Mouse (Mus musculus) frontal cortex, postnatal 25 days (tissue): ENCODE results near the gene Sp9.

Source experiments
- DNase-seq, 2 experiments: peaks; one replicate each; pipeline ENCODE4 v3.0.0; 2022; ENCODE audit warnings: low spot score in 2 of 2

Sp9 gene

GRCm38 (mm10) chr2:73274119-73274920 is 2.6 kb downstream of the Sp9 start:
- DNase-seq = no peak

DNA sequence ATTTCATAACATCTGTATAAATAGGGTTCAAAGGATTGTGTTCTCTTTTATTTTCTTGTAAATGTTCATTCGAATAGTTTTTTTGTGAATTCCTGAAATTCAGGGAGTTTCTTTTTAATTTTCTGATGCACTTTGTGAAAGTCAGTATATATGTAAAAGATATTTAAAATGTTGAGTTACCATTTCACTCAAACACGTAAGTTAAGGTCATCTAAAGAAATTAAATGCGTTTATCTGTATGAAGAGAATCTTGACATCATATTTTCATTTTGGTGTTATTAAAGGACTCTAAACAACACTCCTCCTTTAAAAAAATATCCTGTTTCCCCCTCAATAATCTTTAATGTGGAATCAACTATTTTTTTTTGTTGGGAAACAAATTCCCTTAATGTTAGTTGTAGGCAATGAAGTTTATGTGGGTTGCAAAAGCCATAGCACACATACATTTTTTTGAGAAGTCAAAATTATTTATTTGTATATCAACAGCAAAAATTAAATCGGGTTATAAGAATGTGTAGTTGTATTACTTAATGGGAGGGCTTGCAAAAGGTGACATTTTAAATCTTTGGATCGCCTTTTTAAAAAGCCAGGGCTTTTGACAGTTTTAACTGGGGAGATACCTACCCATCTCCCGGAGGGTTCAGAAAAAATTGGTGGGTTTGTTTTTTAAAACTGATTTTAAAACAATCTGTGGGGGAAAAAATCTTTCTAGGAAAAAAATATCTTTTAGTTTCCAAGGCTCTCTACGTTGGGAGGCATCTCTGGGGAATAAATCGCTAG is 3.7 kb downstream of the Sp9 start:
- no peak for DNase-seq

- no peak for DNase-seq
These were observed 4.4 kb downstream of the Sp9 start for GRCm38 (mm10) chr2:73276141-73276571.

- no peak for DNase-seq
These were observed 5.4 kb downstream of the Sp9 start for GRCm38 (mm10) chr2:73277021-73277708.

- DNase-seq = peak in 1 of 2 experiments; percentile 26
These were observed 6.0 kb downstream of the Sp9 start for GRCm38 (mm10) chr2:73277709-73278075.

GRCm38 (mm10) chr2:73278131-73278854 is 6.6 kb downstream of the Sp9 start:
- peak; percentile 67 to 77 for DNase-seq

GRCm38 (mm10) chr2:73278869-73279268 is 7.1 kb downstream of the Sp9 start:
- DNase-seq = no peak

DNA sequence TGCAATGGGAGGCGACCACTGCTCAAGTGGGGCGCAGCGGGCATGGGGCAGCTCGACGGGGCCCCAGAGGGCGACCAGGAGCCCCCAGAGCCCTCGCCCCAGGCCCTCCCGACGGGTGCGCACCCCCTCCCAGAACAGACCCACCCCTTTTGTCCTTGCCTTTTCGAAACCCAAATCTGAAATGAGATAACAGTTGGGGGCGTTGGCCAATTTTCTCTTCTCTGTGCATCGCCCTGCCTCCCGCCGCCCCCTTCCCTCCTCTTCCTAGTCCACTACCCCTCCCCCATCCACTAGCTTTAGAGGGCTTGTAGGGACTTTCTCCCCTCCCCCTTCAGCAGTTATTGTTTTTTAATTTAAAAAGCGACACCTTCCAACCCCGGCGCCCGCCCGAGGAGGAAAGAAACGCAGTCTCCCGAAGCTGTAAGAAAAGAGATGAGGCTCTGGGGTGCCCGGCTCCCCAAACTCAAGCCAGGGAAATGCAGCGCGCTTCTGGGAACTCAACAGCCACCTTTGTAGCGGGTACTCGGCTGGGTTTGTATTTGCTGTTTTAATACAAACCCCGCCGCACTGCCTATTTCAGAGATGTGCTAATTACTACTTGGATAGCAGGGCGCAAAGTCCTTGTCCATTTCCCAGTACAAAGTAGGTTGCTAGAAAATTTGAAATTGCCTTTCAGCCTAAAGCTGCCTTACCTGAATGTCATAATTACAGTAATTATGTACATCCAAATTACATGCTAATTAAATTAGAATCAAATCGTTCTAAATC is 7.7 kb downstream of the Sp9 start:
- DNase-seq = no peak

- DNase-seq = no peak
These were observed 8.8 kb downstream of the Sp9 start for GRCm38 (mm10) chr2:73280356-73281047.

DNA sequence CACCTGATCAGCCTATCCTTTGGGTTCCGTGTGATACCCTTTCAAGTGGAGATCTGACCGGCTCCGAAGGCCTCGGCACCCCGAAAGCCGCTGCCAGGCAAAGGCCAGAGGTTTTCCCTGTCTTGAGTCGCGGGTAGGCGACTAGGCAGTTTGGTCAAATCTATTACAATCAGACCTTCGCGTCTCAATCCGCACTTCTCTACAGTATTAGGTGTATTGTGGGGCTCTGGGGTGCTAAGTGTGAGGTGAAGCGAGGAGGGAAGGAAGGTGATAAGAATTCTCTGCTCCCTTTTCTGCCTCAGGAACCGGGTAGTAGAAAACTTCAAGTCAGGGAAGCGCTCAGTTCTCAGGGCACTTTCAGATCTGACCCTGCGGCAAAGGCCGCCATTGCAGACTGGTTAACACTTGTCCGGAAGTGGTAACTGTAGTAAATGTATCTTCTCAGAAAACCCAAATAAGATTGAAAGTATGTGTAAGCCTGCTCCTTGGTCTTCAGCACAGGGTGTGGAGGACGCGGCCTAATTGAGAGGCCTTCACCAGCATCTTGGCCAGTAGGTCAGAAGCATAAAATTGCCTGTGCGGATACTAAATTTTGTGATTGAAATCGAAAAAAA is 9.4 kb downstream of the Sp9 start:
- DNase-seq = no peak

GRCm38 (mm10) chr2:73281707-73282106 is 10.0 kb downstream of the Sp9 start:
- no peak for DNase-seq

DNA sequence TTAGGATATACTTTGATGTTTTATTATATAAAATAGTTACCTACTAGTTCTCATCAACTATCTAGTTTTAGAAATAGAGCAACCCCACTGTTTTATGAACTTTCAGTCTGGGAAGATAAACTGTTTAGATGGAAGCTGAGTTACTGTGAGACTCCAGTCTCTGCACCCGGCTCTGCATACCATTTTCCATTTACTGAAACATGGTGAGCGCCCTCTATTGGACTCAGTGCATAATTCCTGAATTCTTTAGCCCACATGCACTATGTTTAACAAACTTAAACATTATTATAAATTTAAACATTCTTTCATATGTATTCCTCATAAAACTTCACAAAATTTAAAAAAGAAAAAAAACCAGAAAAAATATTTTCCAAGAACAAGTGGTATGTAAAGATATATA is 13.9 kb downstream of the Sp9 start:
- no peak for DNase-seq

DNA sequence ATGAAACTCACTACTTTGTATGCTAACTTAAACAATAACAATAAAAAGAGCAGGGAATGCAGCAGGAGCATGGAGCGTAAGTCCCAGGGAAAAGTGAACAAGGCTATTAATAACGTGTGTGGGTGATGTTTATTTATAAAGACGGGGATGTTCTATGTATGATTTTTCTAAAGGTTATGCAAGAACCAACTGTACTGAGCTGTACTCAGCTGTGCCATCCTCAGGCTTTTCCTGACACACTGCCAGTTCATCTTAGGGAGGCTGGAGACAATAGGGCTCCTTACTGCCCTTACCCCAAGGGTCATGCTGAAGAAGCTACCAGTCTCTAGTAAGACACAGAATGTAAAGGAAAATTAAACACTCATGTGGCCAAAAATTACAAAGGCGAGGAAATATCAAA is 19.4 kb downstream of the Sp9 start:
- DNase-seq = no peak

GRCm38 (mm10) chr2:73295023-73295422 is 23.3 kb downstream of the Sp9 start:
- DNase-seq = no peak

DNA sequence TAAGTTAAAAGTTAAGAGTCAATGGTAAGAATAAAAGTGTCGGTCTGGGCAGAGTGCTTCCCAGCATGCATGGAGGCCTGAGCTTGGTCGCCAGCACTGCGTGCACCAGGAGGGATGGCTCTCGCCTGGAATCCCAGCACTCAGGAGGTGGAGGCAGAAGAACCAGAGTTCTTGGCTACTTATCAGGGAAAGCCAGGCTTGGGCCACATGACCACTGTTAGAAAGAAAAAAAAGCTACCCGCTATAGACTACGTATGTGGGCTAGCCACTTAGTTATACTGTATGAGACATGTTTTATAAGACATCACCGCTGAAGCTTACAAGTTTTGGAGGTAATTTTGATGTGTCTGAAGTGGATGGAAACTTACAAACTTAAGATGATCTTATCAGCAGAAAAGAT is 26.4 kb downstream of the Sp9 start:
- DNase-seq = no peak

- no peak for DNase-seq
These were observed 27.1 kb downstream of the Sp9 start for GRCm38 (mm10) chr2:73298841-73299240.

DNA sequence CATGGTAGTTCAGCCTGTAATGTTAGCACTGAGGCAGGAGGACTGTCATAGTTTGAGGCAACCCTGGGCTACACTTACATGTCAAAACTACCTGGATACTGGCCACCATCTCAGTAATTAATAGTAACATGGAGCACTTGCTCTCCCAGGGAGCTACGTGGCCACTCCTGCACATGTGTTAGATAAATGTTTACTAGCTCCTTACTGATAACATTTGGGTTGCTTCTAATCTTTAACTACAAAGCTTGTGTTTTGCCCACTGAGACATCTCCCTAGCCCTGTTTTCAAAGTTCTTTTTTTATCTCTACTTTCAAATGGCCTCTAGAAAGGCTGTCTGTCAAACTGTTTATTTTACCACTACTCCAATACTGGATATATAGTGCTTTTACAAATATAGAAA is 30.3 kb downstream of the Sp9 start:
- no peak for DNase-seq

DNA sequence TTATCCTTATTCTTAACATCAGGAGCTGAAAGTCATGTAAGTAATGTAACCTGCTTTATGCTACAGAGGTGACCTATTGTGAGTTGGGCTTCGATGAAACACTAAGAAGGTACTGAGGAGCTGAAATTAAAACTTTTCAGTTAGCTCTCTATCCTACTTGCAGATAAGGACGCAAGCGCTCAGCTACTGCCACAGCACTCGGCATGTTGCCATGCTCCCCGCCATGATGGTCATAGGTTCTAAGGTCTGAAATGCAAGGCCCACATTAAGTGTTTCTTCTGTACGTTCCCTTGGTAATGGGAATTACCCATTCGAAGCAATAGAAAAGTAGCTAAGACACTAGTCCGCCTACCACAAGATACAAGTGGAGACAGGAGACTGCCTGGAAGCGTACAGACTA is 31.0 kb downstream of the Sp9 start:
- DNase-seq = no peak

DNA sequence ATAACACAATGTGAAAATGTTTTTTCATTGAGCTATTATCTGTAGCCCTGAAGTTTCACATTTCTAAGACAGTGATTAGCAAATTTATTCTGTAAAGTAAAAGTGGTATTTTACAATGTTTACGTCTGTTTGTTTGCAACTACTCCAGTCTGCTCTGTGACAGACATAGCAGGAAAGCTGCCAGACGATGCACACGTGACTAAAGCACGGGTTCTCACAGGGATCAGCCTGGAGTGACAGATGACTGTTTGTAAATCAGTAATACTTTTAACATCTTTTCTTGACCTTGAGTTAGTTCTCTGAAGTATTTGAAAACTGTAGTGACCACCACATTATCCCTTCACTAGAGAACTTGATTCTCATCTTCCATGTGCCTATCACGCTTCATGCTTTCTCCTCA is 32.8 kb downstream of the Sp9 start:
- no peak for DNase-seq

DNA sequence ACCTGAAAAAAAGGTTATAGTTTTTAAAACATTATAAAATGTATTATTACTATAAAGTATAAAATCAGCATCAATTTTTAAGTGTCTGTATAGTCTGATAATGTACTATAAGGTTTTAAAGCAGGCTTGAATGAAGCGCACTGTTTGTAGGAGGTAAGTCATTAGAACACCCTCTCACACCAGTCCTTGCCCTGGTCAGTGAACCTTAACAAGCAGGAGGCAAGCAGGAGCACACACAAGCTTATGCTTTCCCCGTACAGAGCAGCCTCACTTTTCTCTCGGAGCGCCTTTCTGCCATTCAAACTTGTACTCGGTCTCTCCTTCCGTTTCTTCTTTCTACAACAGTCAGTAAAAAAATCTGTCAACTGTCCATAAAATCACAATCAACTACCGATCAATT is 34.3 kb downstream of the Sp9 start:
- no peak for DNase-seq
